Mouse (Mus musculus): Measurements from ENCODE around the gene Efcab9.

Efcab9 gene

DNA sequence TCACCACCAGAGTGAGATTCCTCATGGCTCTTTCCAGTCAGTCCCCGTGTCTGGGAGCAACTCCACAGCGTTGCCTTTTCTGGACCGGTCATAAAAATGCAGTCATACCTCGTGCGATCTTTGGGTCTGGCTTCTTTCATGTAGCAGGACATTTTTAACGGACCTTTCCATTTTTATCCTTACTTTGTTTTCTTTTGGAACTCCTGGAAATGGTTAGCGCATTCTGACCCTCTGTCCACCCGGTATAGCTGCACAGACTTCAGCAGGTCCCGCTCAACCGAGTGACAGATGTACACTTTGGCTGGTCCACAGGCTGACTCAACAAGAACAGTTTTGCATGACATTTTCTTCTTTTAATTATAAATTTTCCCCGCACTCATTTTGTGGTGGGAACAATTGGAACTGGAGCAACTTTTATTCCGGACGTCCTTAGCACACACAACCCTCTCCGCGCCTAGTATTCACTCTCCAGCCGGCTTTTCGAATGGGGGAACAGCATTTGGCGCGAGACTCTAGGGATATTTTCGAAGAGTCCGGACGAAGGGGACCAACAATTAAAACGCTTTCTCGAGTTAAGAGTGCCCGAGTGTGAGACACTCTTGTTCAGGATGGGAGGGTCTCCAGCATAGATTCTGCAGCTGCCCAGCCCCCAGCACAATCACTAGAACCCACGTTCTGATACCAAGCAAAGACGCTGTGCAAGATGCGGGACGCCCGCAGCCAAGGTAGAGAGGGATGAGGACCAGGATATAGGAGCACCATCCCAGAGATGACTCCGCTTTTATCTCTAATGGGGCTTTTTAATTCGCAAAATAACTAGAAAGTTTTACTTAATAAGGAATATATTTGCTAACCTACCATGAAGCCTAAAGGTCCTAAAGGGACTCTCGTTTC, at the start of gene Efcab9:
TSS of gene Efcab9 (minus strand) at position 211 of the 894 bp plus-strand sequence.
- DNase-seq (ENCODE audit: low spot score): no peak

DNA sequence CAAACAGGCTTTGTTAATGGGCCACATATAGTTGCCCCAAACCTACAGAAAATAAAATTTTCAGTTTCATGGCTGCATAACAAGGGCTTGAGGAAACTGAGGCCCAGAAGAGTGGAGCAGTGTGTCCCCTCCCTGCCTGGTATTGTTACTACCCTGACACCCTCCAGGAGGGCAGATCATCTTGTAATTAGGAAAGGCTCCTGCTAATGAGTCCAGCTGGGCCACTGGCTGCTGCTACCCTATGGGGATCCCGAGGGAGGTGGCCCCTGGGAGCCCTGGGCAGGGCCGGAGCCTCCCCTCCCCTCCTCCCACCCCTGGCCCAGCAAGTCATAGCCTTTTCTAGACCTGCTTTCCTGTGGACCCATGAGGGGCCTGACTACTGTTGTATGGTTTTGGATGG, 49.1 kb upstream of the Efcab9 start:
- no peak for DNase-seq (ENCODE audit: low spot score)

DNA sequence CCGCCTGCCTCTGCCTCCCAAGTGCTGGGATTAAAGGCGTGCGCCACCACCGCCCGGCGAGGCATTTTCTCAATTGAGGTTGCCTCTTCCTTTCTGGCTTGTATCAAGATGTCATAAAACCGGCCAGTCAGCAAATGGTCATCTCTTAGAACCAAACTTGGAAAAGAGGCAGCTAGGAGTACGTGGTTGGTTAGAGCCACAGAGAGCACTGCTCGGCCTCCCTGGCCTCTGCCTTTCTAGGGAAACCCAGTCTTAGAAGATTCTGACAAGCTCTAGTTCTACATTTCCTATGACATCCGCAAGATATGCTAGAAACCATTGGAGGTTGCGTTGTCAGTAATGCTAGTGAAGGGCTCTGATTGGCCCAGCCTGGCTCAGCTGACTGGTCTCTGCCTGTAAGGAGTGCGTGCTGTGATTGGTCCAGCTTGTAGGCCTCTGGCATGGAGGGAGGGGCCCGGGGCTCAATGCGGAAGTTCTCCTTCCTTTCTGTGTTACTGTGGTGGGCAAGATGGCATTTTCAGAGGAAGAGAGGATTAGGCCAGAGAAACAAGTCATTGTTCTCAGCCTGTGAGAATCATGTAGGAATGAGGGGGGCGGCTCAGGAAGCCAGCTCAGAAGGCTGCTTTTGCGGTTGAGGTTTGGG, 48.5 kb upstream of the Efcab9 start:
- DNase-seq (ENCODE audit: low spot score): no peak

DNA sequence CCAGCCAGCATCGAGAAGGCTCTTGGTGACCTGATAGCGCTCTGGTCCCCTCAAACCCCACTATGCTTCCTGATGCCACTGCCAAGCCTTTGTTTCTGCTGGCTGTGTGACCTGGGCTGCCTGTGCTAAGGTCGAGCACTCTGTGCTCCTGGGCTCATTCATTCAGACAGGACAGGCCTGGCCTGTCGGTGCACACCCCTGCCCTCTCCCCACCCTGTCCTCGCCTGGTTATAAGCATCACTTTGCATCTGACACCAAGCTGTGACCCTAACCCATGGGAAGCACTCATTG, 44.8 kb upstream of the Efcab9 start:
- no peak for DNase-seq (ENCODE audit: low spot score)

DNA sequence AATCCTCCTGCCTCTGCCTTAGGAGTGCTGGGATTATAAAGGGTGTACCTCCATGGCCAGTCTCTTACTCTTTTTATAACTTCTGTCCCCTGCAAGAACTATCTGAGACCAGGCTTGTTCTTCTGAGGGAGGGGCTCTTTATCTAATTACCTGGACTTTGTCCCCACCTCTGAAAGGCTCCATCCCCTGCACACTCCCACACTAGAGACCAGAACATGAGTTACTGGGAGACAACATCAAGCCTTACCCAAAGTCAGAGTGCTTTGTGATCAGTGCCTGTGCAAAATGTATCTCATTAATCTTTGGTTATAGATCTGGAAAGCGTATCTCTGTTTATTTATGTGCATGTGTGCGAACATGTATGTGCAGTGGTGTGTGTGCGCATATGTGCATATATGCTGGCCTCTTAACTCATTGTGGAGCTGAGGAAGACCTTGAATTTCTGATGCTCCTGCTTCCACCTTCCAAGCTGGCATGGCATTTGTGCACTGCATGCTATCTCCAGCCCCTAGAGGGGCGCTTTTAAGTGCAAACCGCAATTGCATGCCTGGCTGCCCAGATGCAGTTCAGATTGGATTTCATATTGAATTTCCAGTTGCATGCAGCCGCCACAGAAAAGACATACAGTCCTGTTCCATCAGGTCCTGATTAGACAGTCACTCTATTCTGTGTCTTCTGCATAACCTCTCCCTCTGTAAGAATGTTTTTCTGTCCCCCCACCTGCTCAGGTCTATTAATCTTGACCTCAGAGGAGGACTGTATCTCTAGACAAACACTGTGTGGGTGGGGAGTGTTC, 44.3 kb upstream of the Efcab9 start:
- no peak for DNase-seq (ENCODE audit: low spot score)

DNA sequence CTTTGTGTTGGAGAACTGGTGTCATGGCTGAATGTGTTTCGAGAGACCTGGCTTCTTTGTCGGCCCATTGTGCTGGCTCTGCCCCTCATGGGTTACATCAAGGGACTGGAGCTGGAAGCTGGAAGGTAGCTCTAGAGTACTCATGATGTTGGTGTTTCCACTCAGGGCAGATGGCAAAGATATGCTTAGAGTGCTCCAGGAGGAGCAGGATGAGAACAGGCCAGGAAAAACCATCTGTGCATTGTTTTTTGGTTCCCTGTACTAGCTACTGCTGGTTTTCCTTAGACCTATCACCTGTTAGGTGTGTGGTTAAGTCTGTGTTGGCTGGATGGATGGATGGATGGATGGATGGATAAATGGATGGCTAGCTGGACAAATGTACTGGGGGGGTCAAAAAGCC, 41.8 kb upstream of the Efcab9 start:
- no peak for DNase-seq (ENCODE audit: low spot score)

DNA sequence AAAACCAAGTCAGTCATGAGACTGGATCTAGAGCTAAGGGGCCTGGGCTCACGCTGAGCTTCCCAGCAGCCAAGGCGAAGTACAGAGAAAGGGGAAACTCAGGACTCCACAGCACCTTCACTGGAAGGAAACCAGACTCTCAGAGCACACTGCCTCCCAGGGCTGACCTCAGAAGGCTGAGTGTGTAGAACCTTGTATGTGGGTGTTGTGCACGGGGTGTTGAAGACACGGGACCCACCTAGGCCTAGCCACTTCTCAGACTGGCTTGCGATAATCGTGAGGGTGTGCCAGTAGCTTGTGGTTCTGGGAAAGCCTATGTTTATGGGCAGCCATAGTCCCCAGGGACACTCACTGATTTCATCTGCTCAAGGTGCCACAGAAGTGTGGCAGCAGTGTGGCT, 39.2 kb upstream of the Efcab9 start:
- no peak for DNase-seq (ENCODE audit: low spot score)

DNA sequence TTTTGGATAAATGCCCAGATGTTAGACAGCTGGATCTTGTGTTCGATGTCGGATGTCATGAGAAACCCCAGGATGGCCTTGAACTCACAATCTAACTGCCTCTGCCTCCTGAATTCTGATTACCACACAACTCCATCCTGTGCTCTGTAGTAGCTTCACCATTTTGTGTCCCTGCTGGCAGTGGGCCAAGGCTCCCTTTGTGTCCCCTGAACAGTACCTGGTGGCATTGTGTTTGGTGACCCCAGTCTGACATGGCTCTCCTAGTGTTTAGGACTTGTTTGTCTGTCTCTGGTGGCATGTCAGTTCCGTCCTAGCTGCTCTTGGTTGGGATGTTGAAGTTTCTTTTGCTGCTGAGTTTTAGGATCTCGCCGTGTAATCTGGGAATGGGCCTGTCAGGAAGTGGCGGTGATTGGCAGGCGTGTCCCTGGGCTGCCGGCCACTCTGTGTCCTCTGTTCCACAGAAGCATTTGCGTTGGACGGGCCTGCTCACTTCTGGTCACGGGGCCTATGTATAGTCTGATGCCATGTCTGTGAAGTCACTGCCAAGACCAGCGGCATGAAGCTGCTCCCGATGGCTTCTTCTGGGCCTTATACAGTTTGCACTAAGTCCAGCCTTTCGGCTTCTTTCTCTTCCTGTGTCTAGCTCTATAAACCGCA, 36.9 kb upstream of the Efcab9 start:
- no peak for DNase-seq (ENCODE audit: low spot score)

DNA sequence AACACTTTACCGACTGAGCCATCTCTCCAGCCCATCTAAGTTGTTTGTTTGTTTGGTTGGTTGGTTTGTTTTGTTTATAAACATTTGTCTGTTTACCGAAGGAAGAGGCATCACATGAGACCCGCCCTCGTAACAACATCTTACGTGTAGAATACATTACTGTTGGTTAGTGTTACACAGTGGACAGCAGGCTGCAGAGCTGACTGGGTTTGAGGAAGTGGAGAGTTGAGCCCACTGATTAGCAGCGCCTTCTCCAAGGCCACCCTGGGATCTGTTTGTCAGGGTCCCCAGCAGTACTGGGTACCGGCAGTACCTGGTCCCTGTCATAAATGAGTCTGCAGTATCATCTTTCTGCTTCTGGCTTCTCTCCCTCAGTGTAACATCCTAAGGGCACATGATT, 36.2 kb upstream of the Efcab9 start:
- no peak for DNase-seq (ENCODE audit: low spot score)

DNA sequence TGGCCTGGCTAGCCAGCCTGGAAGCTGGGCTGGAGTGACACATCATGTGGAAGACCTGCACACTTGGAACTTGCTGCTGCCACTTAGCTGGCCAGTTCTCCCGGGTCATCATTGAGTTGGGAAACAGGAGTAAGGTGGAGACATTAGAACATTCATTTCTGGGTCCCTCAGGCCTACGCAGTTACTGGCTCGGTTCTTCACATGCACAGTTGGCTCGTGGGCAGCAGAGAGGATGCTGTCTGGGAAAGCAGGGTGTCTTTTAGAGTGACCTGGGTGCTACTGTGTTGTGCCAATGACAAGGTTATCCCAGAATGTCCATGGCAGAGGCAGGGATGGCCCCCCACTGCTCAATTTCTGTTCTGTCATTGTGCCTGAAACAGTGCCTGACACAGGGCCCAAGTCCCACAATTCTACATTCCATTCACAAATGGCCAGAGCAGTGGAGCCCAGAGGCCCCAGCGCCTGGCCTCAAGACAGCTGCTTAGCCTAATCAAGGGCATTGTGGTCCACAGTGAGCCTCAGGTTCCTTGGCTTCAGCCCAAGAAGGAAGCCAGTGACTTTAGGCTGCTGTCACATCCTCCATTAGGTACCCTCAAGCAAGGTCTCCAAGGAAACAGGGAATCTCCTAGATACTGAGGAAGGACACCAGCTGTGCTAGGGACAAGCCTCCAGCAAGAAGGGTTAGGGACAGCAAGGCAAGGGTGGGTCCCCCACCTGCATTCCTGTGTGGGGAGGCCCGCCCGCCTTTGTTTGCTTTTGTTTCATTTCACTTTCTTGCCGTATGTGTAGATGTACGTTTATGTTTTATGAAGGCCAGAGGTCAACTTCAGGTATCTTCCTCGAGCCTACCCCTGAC, 35.3 kb upstream of the Efcab9 start:
- DNase-seq (ENCODE audit: low spot score): no peak

DNA sequence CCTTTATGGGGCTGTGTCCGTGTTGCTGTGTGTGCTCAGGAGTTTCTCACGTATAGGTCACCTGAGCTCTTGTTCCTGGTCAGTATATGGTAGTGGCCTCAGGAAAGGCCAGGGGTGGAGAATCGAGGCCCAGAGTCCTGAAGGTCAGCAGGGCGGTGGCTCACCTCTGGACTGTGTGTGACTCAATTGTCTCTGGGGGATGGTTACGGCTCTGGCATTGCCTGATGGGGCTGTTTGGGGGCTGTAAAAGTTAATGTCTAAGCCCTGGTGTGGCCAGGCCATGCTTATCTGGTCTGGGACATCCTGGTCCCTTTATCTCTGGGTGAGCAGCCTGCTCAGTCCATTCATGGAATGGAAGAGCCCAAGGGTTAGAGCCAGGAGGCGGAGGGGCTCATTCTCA, 34.3 kb upstream of the Efcab9 start:
- DNase-seq (ENCODE audit: low spot score): no peak

DNA sequence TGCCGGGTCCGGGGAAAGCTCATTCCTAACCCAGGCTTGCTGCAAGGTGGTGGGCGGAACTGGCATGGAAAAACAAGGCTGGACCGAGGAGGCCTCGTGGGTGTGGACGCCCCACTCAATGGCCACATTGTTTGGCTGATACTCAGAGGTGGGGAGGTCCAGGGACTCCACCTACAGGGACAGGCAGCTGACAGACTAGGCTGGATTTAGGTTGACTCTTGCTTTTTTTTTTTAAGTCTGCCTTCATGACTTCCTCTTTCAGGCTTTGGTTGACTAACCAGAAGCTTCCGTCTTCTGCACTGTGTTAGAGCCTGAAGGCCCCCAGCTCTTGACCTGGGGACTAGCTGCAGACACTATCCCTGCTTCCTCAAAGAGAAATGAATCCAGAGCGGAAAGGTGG, 33.2 kb upstream of the Efcab9 start:
- no peak for DNase-seq (ENCODE audit: low spot score)

DNA sequence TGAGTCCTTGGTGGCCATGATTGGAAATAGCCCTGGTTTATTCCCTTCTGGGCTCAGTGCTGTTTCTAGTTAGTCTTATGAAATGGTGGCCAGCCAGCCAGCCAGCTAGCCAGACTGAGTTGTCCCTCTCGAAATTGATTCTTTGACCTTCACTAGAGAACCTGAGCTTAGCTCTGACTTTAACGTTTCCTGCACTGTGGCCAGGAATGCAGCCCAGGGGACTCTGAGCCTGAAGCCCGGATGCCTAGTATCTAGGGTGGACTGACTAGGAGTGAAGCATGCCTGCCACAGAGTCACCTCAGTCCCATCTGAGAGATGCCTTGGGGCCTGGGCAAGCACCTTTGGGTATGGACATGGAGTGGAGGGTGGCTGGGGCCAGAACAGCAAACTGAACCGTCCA, 32.7 kb upstream of the Efcab9 start:
- no peak for DNase-seq (ENCODE audit: low spot score)

DNA sequence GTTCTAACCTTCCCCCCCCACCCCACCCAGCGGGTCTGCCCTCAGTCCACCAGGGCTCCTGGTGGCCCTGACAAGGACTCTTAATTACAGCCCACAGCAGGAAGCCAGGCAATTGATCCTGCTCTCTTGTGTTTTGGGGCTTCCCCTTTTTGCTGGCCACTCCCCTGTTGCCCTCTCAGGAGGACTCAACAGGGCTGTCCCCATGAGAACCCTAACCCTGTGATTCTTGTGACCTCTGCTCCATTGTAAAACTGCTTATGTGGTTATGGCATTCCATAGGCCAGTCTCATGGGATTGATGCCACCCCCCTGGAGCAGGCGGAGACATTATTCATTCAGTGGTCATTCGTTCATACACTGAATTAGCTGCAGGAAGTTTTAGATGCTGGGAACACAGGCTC, 31.8 kb upstream of the Efcab9 start:
- no peak for DNase-seq (ENCODE audit: low spot score)

DNA sequence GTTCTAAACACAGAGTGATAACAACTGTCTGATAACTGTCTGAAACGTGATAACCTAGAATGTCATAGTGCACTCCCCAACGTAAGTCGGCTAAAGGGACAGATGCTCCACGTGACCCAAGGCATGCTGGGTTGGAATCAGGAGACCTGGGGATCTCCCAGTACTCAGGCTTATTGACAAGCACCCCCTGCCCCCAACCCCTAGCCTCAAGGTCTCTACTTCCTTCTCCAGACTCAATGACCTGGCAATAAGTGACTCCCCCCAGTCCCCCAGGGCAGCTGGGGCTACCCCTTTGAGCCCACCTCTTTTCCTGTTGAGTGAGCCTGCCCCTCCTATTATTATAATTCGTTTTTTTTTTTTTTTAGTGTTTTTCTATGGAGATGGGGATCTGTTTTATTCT, 30.8 kb upstream of the Efcab9 start:
- DNase-seq (ENCODE audit: low spot score): no peak

DNA sequence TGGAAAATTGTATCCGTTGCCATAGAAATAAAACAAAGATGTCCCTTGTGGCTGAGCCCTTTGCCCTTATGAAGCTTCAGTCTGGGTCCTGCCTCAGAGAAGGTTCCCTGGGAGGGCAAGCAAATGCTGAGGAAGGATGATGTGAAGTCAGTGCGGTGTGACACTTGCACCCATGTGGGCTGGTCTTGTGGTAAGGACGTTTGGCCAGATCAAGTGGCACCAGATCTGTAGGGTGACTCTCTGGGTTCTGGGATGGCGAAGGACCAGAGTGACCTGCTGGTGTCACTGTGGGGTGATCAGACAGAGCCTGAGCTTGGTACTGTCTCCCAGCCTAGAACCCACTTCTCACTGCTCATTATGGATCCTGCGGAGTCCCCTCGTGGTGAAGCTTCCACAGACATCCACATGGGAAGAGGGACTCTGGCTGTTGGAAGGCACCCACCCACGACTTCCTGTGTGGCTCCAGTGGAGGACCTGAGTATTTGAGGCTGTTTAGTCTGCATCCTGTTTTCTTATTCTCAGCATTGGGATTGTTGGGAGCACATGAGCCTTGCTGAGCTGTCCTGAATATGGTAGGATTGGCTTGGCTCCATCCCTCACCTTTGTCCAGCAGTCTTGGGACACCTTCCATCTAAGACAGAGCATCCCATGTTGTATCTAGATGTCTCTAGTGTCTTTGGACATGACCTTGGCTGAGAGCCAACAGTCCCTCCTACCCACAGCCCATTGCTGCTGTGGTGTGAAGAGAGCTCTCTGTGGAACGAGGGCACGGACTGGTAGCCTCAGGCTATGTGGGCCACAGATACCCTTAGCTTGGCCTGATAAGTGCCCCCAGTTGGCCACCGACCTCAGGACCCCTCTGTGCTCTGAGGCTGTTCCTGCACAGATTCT, 29.8 kb upstream of the Efcab9 start:
- no peak for DNase-seq (ENCODE audit: low spot score)

DNA sequence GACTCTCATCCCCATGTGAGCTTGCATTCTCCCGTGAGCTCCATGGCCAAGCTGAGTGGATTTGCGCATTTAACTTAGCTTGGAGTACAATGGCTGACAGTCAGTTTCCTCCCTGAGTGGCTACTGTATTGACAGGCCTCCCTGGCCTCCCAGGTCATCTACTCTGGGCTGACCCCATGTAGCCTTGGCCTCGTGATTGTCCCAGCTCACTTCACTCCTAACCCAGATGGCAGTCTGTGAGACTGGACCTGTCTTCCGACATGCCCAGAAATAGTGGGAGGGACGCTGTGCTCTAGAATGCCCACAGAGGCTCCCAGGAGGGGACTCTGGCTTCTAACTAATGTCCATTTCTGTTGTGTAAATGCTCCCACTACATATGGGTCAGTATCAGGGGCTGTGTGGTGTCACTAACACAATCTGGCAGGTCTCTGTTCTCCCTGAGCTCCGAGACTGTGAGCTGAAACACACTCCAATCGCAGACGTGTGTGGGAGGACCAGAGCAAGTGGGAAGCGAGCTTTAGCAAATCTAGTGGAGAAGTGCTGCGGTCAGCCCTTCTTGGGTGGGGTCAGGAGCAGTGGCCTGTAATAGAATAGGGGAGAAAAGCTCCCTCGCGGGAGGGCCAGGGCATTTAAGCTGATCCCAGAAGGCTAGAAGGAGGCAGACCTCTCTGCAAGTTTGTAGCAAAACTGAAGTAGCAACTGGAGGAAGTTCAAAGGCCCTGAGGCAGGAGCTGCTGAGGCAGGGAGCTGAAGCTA, 28.3 kb upstream of the Efcab9 start:
- no peak for DNase-seq (ENCODE audit: low spot score)

DNA sequence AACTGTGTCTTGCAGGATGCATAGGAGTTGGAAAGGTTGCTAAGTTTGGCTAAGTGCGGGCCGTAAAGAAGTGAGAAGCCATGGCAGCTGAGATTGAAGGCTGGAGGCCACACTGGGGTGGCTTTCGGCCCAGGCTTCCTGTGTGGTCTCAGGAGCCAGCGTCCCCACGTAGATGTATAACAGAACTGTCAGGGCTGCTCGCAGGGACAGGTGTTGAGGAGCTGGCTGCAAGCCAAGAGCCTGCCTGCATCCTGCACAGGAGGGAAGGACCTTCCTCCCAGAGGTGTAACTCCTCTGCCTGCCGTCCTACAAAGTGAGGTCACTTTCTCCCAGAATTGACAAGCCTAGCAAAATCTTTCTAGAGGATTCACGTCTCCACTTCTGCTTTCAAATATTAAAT, 26.8 kb upstream of the Efcab9 start:
- DNase-seq (ENCODE audit: low spot score): no peak

DNA sequence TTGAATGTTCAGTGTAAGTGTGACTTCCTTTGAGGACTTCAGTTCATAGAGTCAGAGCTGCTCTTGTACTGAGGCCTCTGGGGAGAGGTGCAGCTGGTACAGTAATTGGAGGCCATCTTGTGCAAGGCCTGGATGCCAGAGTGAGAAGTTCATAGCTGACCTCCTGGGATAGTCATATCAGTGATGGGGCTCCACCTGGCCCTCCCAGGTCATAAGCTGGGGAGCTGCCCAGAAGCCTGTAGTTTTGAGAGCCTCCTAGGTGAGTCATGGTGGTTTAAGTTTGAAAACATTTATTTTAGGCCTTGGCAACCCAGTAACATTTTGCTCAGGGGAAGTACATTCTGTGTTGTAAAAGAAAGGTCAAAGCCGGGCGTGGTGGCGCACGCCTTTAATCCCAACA, 26.1 kb upstream of the Efcab9 start:
- DNase-seq (ENCODE audit: low spot score): no peak
